17 mouse cellular contexts compared by ENCODE assay signal in genomic region chr12:30286888-30287573, GRCm38 (mm10).
A peak's percentile ranks its signal among the peaks of the same experiment; 100 is the strongest.
DNase-seq lines count a peak whose midpoint lies in the region; ATAC-seq and TF ChIP-seq lines count a peak whose summit lies in the region.
"Had no signal": no experiment of that assay in that cellular context is flagged by ENCODE, and none has a peak within 500 bp of the region (broad histone marks: within the 10 kb centered on the region; RNA-seq: fewer than 3 reads in every experiment).

No protein-coding gene starts in this region.

- no peak overlapping the region for H3K9ac ChIP-seq in stomach, postnatal 0 days (ENCODE audit: low read length)
- H3K9ac ChIP-seq: embryonic facial prominence, embryonic 15.5 days; liver, embryonic 12.5 days had no signal

- H3K4me2 ChIP-seq in stomach, postnatal 0 days (replicated peaks; ENCODE audit: low read depth) = no peak overlapping the region
- H3K4me2 ChIP-seq: embryonic facial prominence, embryonic 15.5 days; heart, embryonic 11.5 days; liver, embryonic 12.5 days had no signal

- no peak for ATAC-seq in stomach, postnatal 0 days (ENCODE audit: low FRiP score, low TSS enrichment)
- ATAC-seq: liver, embryonic 12.5 days had no signal

- 0 out of 2 replicates have a peak overlapping the region, but pooled peaks have one; percentile 14 for H3K27ac ChIP-seq in layer of hippocampus, adult 2 months
- H3K27ac ChIP-seq in stomach, postnatal 0 days (replicated peaks) = no peak overlapping the region
- H3K27ac ChIP-seq: embryonic facial prominence, embryonic 15.5 days; liver, embryonic 12.5 days had no signal

- H3K27me3 ChIP-seq in stomach, postnatal 0 days (ENCODE audit: control insufficient read depth, insufficient read depth, low read length) = no peaks in the 10 kb centered on the region
- H3K27me3 ChIP-seq: embryonic facial prominence, embryonic 15.5 days; liver, embryonic 12.5 days had no signal

- DNase-seq in embryo, embryonic 11.5 days (ENCODE audit: low read depth, low spot score) = peak; percentile 24
- DNase-seq in embryo, embryonic 10 days (ENCODE audit: low spot score) = no peak
- DNase-seq in layer of hippocampus, adult 11-12 months (ENCODE audit: low spot score) = peak; percentile 15
- no peak for DNase-seq in layer of hippocampus, adult 9-10 months (ENCODE audit: low spot score)
- DNase-seq in layer of hippocampus, adult 2 months (ENCODE audit: low spot score in 2 of 2) = peak in 1 of 2 experiments; percentile 10
- peak; percentile 63 for DNase-seq in mesoderm, embryonic 11.5 days (ENCODE audit: low read depth, low spot score)
- DNase-seq in stomach, postnatal 0 days (ENCODE audit: low spot score) = no peak
- DNase-seq in heart, postnatal 4 days = no peak
- DNase-seq: gastrocnemius, postnatal 36 days; heart, postnatal 36 days; kidney, adult 2 months; kidney, postnatal 25 days; right cerebral cortex, postnatal 14 days; thymus, postnatal 4 days had no signal

- no peaks in the 10 kb centered on the region; the same call in 1 of the 2 replicates for H3K36me3 ChIP-seq in stomach, postnatal 0 days (ENCODE audit: control insufficient read depth, insufficient read depth, low read length)
- H3K36me3 ChIP-seq: embryonic facial prominence, embryonic 15.5 days; liver, embryonic 12.5 days had no signal

- H3K4me3 ChIP-seq in layer of hippocampus, adult 2 months = no peak overlapping the region
- H3K4me3 ChIP-seq in stomach, postnatal 0 days (ENCODE audit: low read depth, low read length) = no peak overlapping the region
- H3K4me3 ChIP-seq: embryonic facial prominence, embryonic 15.5 days; liver, embryonic 12.5 days had no signal

- no peak for TF ChIP-seq EP300 in stomach, postnatal 0 days (optimal IDR thresholded peaks at IDR 0.05)

- no peaks in the 10 kb centered on the region for H3K4me1 ChIP-seq in stomach, postnatal 0 days (replicated peaks; ENCODE audit: control insufficient read depth, insufficient read depth)
- H3K4me1 ChIP-seq: embryonic facial prominence, embryonic 15.5 days; liver, embryonic 12.5 days had no signal

- TF ChIP-seq CTCF in layer of hippocampus, adult 2 months (conservative IDR thresholded peaks at IDR 0.05) = 0 out of 2 replicates have a peak, but pooled peaks have one; percentile 5
- TF ChIP-seq CTCF in stomach, postnatal 0 days (IDR thresholded peaks at IDR 0.05; ENCODE audit: low read depth) = no peak

- WGBS in stomach, postnatal 0 days = 46% methylated on average over 5 of the region's 5 CpGs

- H3K9me3 ChIP-seq in stomach, postnatal 0 days (ENCODE audit: control insufficient read depth, low read length) = no peaks in the 10 kb centered on the region
- H3K9me3 ChIP-seq: embryonic facial prominence, embryonic 15.5 days; liver, embryonic 12.5 days had no signal

Comparison
In these comparisons a context has a peak if more than half of its experiments do, and no peak if none do; other contexts are left out.
1. DNase-seq: peak in embryo, embryonic 11.5 days (single experiment), layer of hippocampus, adult 11-12 months (single experiment) and mesoderm, embryonic 11.5 days (single experiment); none in embryo, embryonic 10 days (single experiment), layer of hippocampus, adult 9-10 months (single experiment), stomach, postnatal 0 days (single experiment) and heart, postnatal 4 days (single experiment).